Mouse (Mus musculus): Measurements from ENCODE around the gene Nkx6-2. TPM values are rescaled to one million over a fixed set of nuclear protein-coding genes. Genes with fewer than 3 reads are reported as not detected.

The Nkx6-2 gene
- polyA plus RNA-seq, 1 experiment: 0.06 TPM

DNA sequence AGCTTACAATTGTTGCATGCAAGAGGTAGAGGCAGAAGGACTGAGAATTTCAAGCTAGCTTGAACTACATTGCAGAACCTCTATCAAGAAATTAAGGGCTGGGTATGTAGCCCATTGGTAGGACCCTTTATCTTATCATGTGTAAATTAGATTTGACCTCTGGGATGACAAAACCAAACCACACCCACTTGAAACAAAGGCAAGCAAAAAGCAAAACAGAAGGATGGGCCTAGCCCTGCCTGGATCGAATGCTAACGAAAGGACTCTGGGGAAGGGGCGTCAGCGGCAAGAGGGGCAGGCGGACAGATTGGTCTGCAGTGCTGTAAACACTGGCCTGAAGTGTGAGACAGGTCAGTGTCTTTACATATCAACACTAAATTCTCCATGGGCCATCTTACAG is 8.7 kb upstream of the Nkx6-2 start:
- H3K27me3 ChIP-seq (replicated peaks; ENCODE audit: control insufficient read depth, insufficient read depth, low read length): no peaks in the 10 kb centered on the region
- no peak overlapping the region for H3K4me3 ChIP-seq (ENCODE audit: insufficient read depth, low read depth, low read length)
- H3K36me3 ChIP-seq (ENCODE audit: control insufficient read depth, insufficient read depth, low read length): no peaks in the 10 kb centered on the region
- H3K27ac ChIP-seq (ENCODE audit: insufficient read depth, low read depth, low read length): no peak overlapping the region
- no peaks in the 10 kb centered on the region for H3K4me1 ChIP-seq (ENCODE audit: control insufficient read depth, insufficient read depth, low read length)
- DNase-seq: no peak
- WGBS: 94% methylated on average over 5 of the region's 5 CpGs
- TF ChIP-seq POLR2A (IDR thresholded peaks at IDR 0.05; ENCODE audit: low read depth, low read length) (no peak), CTCF (conservative IDR thresholded peaks at IDR 0.05; ENCODE audit: insufficient read depth, insufficient read length, low read depth, low read length) (no peak)

- Histone ChIP-seq H3K4me3 (ENCODE audit: insufficient read depth, low read depth, low read length) (no peak overlapping the region), H3K4me1 (ENCODE audit: control insufficient read depth, insufficient read depth, low read length) (no peaks in the 10 kb centered on the region), H3K36me3 (ENCODE audit: control insufficient read depth, insufficient read depth, low read length) (no peaks in the 10 kb centered on the region), H3K27ac (ENCODE audit: insufficient read depth, low read depth, low read length) (no peak overlapping the region), H3K27me3 (replicated peaks; ENCODE audit: control insufficient read depth, insufficient read depth, low read length) (no peaks in the 10 kb centered on the region)
- TF ChIP-seq CTCF (conservative IDR thresholded peaks at IDR 0.05; ENCODE audit: insufficient read depth, insufficient read length, low read depth, low read length): peak; percentile 83
- TF ChIP-seq POLR2A (IDR thresholded peaks at IDR 0.05; ENCODE audit: low read depth, low read length): no peak
- peak; percentile 41 for DNase-seq
- WGBS: 26% methylated on average over 3 of the region's 3 CpGs
Measured at GRCm38 (mm10) chr7:139590302-139590701, 7.7 kb upstream of the Nkx6-2 start.

- no peaks in the 10 kb centered on the region; the same call in 1 of the 2 replicates for H3K27me3 ChIP-seq (replicated peaks; ENCODE audit: control insufficient read depth, insufficient read depth, low read length)
- WGBS: 22% methylated on average over 7 of the region's 7 CpGs
Measured at GRCm38 (mm10) chr7:139587919-139588318, 5.3 kb upstream of the Nkx6-2 start.

DNA sequence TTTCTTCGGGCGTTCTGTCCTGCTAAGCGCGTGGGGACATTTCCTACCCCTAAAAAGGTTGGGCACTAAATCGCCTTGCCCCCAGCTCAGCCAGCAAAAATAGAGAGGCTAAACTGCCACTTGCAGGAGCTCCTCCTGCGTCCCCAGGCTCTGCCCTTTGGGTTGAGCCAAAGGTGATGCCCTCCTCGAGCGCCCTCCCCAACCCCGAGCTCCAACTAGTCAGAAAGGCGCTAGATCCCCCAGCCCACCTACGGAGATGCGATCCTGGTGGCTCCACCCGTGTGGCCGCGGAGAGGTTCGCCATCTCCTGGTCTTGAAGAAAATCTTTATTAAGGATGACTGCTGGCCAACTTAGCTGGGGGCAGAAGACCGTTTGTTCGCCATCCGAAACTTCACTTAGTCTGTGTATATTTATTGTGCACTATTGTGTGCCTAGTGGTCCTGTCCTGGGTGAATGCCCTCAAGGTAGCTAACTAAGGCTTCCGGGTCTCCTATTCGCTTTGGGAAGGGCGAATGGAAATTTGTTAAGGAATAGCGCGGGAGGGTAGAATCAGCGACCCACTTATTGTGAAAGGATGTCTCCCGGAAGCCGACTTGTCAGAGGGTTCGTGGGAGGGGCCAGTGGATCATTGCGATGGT is 2.7 kb upstream of the Nkx6-2 start:
- Histone ChIP-seq H3K4me3 (ENCODE audit: insufficient read depth, low read depth, low read length) (no peak overlapping the region), H3K4me1 (ENCODE audit: control insufficient read depth, insufficient read depth, low read length) (0 out of 2 replicates have a peak, but pooled peaks cover 3% of the 10 kb centered on the region), H3K27ac (ENCODE audit: insufficient read depth, low read depth, low read length) (no peak overlapping the region), H3K36me3 (ENCODE audit: control insufficient read depth, insufficient read depth, low read length) (no peaks in the 10 kb centered on the region), H3K27me3 (replicated peaks; ENCODE audit: control insufficient read depth, insufficient read depth, low read length) (peaks cover 3% of the 10 kb centered on the region)
- no peak for DNase-seq
- no peak for TF ChIP-seq CTCF (conservative IDR thresholded peaks at IDR 0.05; ENCODE audit: insufficient read depth, insufficient read length, low read depth, low read length)
- no peak for TF ChIP-seq POLR2A (IDR thresholded peaks at IDR 0.05; ENCODE audit: low read depth, low read length)
- WGBS: 5% methylated on average over 29 of the region's 29 CpGs

More at GRCm38 (mm10) chr7:139587919-139588318, 5.3 kb upstream of the Nkx6-2 start:
- no peak overlapping the region for H3K27ac ChIP-seq (ENCODE audit: insufficient read depth, low read depth, low read length)
- 0 out of 2 replicates have a peak, but pooled peaks cover 3% of the 10 kb centered on the region for H3K4me1 ChIP-seq (ENCODE audit: control insufficient read depth, insufficient read depth, low read length)
- DNase-seq: no peak
- no peak overlapping the region for H3K4me3 ChIP-seq (ENCODE audit: insufficient read depth, low read depth, low read length)
- no peaks in the 10 kb centered on the region for H3K36me3 ChIP-seq (ENCODE audit: control insufficient read depth, insufficient read depth, low read length)
- TF ChIP-seq POLR2A (IDR thresholded peaks at IDR 0.05; ENCODE audit: low read depth, low read length) (no peak), CTCF (conservative IDR thresholded peaks at IDR 0.05; ENCODE audit: insufficient read depth, insufficient read length, low read depth, low read length) (no peak)

- H3K4me3 ChIP-seq (ENCODE audit: insufficient read depth, low read depth, low read length): no peak overlapping the region
- H3K36me3 ChIP-seq (ENCODE audit: control insufficient read depth, insufficient read depth, low read length): no peaks in the 10 kb centered on the region
- no peak overlapping the region for H3K27ac ChIP-seq (ENCODE audit: insufficient read depth, low read depth, low read length)
- 0 out of 2 replicates have a peak, but pooled peaks cover 3% of the 10 kb centered on the region for H3K4me1 ChIP-seq (ENCODE audit: control insufficient read depth, insufficient read depth, low read length)
- TF ChIP-seq POLR2A (IDR thresholded peaks at IDR 0.05; ENCODE audit: low read depth, low read length): no peak
- no peak for TF ChIP-seq CTCF (conservative IDR thresholded peaks at IDR 0.05; ENCODE audit: insufficient read depth, insufficient read length, low read depth, low read length)
- peak; percentile 9 for DNase-seq
- H3K27me3 ChIP-seq (replicated peaks; ENCODE audit: control insufficient read depth, insufficient read depth, low read length): peaks cover 3% of the 10 kb centered on the region
- WGBS: 5% methylated on average over 53 of the region's 53 CpGs
Measured at GRCm38 (mm10) chr7:139584221-139585175, 1.9 kb upstream of the Nkx6-2 start.

DNA sequence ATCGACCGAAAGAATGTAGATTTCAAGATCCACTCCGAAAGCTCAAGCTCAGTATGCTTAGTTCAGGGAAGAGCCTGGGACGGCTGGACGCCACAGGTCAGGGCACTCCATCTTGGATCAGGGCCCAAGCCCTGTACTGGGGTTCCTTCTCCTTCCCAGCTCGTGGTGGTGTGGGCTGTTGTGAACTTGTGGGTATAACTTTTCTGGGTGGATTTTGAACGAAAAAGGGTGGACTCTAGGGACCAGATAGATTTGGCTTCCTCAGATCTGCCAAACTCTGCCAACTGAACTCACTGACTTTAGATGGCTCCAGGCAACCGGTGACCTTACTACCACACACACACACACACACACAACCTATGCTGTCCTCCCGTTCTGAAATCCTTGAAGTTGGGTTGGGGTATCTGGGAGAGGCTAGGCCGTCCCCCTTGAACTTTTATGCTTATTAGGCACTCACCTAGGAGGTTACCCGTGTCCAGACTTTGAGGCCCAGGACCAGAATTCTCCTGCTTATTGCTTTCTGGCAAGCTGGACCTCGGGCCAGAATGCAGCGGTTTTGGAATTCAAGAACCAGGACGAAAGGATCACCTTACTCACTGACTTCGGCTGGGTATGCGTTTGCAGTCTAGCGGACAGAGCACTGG is 619 bp upstream of the Nkx6-2 start:
- TF ChIP-seq CTCF (conservative IDR thresholded peaks at IDR 0.05; ENCODE audit: insufficient read depth, insufficient read length, low read depth, low read length): no peak
- no peak for TF ChIP-seq POLR2A (IDR thresholded peaks at IDR 0.05; ENCODE audit: low read depth, low read length)
- Histone ChIP-seq H3K4me1 (ENCODE audit: control insufficient read depth, insufficient read depth, low read length) (0 out of 2 replicates have a peak, but pooled peaks cover 3% of the 10 kb centered on the region), H3K27me3 (replicated peaks; ENCODE audit: control insufficient read depth, insufficient read depth, low read length) (peaks cover 3% of the 10 kb centered on the region), H3K36me3 (ENCODE audit: control insufficient read depth, insufficient read depth, low read length) (no peaks in the 10 kb centered on the region), H3K27ac (ENCODE audit: insufficient read depth, low read depth, low read length) (no peak overlapping the region), H3K4me3 (ENCODE audit: insufficient read depth, low read depth, low read length) (no peak overlapping the region)
- 40% methylated on average over 17 of the region's 17 CpGs for WGBS
- DNase-seq: no peak

Data from kidney, adult 2 months (tissue).